Mouse (Mus musculus): ENCODE measurements at regions not wholly inside any gene's neighbourhood (a gene's known extent, or its start where the extent isn't known, plus 50 kb on each side); places are given as distances from the start of the nearest gene placed in this dataset.
A peak's percentile ranks its signal among the peaks of the same experiment; 100 is the strongest.

DNA sequence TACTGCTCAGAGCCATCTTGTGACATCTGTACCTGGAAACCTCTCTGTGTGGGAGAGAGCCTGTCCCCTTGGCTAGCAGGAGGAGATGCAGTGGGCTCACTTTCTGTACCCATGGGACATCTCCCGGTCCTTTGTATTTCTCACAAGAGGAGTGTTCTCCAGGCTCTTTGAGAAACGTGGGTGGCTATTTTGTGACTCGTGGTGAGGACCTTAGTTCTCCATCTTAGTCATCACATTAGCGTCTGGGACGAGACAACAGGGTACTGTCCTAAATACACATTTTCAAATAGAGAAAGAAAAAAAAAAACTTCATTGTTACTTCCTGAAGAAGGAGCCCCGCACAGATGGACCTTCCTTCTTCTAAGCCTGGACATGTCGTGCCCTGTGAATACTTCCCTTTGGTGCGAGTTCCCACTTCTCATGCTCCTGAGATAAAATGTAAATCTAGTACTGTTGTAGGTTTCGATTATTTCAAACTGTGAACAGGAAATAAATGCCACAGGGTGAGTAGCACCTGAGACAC, 366.8 kb upstream of the Runx1 start:
- DNase-seq (ENCODE audit: low read depth, low spot score): no peak

DNA sequence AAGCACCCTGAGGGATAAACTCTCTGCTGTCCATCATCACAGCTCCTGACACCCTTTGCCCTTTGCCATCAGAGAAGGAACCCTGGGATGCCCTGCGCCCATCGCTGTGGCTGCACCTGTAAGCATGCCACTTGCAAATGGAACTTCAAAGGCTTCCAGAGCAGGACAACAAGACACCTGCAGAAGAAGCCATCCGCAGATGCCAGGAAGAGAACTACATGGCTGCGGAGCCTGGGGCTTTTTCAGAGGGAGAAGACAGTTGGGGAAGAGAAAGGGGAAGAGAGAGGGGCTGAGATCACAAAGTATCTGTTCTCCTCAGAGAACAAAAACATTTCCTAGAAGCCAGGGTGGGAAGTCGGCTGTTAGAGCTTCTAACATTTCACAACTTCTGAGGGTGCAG, 365.2 kb upstream of the Runx1 start:
- DNase-seq (ENCODE audit: low read depth, low spot score): no peak

DNA sequence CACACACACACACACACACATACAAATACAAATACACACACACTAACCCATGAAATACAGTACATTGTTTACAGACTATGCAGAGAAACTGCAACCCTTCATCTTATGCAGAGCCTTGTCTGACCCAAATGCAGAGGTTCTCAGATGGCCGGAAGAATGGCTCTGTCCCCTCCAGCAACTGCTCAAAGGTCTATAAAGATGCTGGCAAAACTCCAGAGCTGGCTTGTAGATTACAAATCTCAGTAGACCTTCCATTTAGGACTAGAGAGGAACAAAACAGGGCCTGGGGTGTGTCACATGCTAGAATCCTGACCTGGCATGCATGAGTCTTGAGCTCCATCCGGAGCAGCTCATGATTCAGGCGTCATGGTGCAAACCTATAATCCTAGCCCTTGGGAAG, 364.4 kb upstream of the Runx1 start:
- no peak for DNase-seq (ENCODE audit: low read depth, low spot score)

- no peak for DNase-seq (ENCODE audit: low read depth, low spot score)
Observed at GRCm38 (mm10) chr16:93189875-93190274, 363.9 kb upstream of the Runx1 start.

DNA sequence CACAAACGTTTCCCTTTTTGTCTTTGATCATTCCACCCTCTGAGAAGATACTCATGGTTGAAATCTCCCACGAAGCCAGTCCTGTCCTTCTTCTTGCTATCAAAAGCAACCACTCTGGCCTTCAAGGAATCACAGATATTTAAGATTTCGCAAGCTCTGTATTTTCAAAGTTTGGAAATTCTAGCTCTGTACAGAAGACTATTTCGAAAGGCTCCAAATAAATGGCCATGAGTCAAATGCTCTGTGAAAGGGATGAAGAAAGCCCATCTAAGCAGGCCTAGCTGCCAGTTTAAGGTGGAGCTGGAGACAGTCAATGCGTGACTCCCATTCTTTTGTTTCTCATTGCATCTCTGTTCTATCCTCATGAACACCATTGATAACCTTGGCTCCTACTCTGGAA, 363.5 kb upstream of the Runx1 start:
- DNase-seq (ENCODE audit: low read depth, low spot score): peak; percentile 20

DNA sequence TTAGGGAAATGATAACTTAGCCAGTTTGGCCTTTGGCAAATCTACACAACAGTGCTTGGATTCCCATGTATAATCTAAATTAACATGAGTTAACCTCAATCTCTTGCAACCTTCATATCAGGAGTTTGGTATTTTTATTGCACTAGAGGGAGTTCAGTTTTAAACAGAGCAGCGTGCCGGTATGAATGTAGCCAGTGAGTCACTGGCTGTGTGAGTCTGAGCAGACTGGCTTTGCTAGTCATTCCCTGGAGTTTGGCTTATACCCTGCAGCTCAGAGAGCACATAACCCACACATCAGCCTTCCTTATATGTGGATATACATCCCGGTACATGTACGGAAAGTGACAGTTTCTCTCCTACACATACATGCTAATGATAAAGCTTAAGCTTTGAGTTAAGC, 360.6 kb upstream of the Runx1 start:
- no peak for DNase-seq (ENCODE audit: low read depth, low spot score)

- no peak for DNase-seq (ENCODE audit: low read depth, low spot score)
Observed at GRCm38 (mm10) chr16:93182656-93183055, 356.7 kb upstream of the Runx1 start.

GRCm38 (mm10) chr16:93181497-93181896, 355.5 kb upstream of the Runx1 start:
- no peak for DNase-seq (ENCODE audit: low read depth, low spot score)

DNA sequence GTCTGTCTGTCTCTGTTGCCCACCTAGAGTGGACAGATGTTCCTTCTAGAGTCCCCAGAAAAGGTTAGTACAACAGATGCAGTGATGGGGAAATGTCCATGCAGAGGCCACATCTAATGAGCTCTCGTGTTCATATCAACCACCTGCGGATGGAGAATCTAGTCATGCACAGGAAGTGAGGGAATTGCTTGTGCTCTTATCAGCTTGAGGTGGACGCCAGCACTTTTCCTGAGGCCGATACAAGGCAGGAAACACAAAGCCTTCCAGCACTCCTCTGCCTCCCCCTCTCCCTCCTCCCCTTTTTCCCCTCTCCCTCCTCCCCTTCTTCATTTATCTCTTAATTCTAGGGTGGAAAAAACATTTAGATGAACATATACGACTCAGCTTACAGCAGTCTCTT, 354.3 kb upstream of the Runx1 start:
- no peak for DNase-seq (ENCODE audit: low read depth, low spot score)

GRCm38 (mm10) chr16:93166667-93167066, 340.7 kb upstream of the Runx1 start:
- no peak for DNase-seq (ENCODE audit: low read depth, low spot score)

GRCm38 (mm10) chr16:93158526-93159226, 332.7 kb upstream of the Runx1 start:
- no peak for DNase-seq (ENCODE audit: low read depth, low spot score)

DNA sequence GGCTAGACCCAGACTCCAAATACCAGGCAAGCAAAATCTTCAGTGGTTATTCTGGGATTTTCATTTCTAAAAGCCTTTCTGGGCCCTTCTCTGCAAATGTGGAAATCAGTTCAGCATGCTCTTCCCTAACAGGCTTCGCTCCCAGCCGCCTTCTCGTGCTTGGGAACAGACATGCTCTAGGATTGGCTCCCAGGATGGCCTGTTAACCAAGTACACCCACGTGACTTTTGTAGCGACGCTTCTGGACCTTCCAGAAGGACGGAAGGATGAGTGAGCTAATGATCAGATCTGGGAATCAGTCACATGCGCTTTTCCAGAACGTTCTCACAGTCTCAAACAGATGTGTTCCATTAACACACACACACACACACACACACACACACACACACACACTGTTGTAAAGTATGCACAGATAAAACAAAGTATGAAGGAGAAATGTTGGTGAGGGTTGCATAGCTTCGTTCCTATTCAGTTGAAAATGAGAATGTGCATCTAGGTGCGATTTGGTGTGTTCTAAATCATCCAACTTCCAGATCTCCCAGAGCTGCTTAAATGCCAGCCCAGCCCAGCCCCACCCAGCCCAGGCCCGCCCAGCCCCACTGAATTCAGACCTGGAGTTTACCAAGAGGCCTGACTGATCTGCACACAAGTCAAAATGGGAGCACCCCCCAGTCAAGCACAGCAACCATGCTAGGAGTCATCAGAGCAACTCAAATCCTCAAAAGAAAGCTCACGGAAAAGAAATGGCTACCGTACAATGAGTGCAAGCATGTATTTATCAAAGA, 327.8 kb upstream of the Runx1 start:
- peak; percentile 49 for DNase-seq (ENCODE audit: low read depth, low spot score)

DNA sequence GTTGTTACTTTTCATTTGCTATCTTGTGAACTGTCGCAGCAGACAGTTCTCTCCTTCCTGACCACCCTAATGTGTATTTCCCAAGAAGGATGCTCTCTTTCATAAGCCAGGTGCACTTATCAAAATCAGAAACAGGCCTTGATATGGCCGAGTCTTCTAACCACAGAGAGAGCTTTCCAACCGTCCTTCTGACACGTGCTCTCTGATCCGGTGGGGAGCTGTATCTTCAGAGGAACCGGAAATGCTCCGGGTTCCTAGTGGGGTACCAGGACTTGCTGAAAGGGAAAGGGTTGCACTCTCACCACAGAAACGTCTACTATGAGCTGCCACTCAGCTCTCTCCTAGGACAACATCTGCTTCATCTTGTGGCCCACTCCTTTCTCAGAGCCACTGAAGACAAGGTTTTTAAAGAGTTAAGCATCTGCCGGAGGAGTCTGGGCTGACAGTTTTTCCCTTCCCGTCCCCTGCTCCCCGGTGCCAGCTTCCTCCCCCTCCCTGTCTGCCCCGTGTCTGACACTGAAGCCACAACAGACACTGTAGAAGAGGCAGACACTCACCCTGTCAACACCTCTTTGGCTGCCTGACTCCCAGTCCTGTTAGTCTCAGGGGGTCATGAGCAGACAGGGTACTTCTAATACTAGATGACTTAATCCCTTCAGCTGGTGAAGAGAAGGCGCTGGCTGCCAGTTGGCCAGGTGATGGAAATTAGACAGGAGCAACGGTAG, 327.0 kb upstream of the Runx1 start:
- peak; percentile 40 for DNase-seq (ENCODE audit: low read depth, low spot score)

DNA sequence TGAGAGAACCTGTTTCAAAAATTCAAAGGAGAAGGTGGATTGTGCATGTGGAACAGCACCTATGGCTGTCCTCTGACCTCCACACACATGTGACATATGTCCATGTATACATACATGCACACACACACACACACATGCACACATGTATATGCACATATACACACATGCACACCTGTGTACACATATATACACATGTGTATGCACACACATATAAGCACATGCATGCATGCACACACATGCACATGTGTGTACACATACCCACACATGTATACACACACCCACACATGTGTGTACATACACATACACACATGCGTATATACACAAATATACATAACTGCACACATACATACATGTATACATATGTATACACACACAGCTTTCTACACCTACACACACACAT, 326.1 kb upstream of the Runx1 start:
- no peak for DNase-seq (ENCODE audit: low read depth, low spot score)

DNA sequence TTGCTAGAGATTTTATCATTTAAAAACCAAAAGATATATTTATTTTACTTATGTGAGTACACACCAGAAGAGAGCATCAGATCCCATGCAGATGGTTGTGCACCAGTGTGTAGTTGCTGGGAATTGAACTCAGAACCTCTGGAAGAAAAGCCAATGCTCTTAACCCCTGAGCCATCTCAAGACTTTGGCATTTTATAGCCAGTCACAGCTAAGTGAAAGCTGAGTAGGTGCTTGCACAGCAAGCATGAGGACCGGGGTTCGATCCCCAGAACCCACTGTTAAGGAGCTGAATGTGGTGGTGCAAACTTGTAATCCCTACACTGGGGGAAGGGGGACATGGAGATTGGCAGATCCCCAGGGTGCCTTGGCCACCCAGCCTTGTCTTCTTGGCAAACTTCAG, 325.7 kb upstream of the Runx1 start:
- DNase-seq (ENCODE audit: low read depth, low spot score): no peak

DNA sequence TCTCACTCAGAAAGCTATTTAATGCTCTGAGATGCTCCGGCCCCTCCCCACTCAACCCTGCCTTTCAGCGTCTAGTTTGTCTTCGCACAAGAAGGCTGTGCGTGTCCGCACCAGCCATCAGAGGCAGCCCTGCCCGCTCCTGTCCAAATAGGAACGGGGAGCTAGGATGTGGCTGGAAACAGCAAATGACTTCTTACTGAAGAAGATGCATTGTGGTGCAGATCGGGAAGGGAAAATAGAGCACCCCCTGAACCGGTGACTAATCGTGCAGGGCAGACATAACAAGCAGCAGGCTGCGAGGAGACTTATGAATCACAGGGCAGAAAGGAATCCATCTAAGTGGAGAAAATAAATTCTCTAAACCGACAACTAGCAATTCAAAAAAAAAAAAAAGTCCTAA, 324.5 kb upstream of the Runx1 start:
- DNase-seq (ENCODE audit: low read depth, low spot score): no peak

DNA sequence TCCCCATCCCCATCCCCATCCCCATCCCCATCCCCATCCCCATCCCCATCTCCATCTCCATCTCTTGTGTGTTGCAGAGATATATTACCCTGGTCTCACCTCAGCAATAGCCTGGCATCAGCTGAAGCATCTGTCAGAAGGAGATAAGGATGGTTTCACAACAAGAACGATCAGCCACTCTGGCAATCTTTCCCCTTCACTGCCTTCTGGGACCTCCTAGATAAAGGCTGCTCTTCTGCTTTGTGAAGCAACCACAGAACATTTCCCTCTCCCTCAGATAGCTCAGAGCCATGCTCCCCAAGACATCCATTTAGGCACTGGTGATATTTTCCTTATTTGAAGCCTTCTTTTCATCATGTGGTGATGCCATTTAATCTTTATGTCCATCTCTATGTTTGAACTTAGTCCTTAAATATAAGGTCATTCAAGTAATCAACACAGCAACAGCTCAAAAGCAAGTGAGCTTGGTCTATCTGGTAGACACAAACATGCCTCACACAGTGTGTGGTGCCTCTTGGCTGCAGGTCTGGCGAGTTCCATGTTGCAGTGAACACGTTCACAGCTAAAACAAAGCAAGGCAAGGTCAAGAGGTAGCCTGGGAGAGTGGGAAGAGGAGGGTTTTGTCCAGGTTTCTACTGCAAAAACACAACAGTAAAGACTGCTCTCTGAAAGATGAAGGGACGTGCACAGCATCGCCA, 321.7 kb upstream of the Runx1 start:
- DNase-seq (ENCODE audit: low read depth, low spot score): no peak

DNA sequence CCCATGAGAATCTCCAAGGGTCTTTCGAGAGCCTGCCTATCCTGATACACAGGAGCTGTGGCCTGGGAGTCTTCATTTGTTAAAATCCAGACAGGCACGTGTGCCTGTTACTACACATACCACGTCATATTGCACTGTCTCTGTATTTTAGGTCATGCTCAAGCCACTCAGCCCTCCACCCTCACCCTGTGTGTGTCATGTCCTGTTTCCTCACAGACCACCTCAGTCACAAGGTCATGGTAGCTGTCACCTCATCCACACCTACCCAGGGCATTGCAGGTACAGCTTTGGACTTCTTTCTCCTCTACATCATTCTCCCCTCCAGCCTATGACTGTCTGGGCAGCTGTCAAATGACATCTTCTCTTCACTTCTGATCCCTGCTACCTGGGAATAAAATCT, 320.9 kb upstream of the Runx1 start:
- no peak for DNase-seq (ENCODE audit: low read depth, low spot score)

GRCm38 (mm10) chr16:93145617-93146016, 319.7 kb upstream of the Runx1 start:
- DNase-seq (ENCODE audit: low read depth, low spot score): no peak

DNA sequence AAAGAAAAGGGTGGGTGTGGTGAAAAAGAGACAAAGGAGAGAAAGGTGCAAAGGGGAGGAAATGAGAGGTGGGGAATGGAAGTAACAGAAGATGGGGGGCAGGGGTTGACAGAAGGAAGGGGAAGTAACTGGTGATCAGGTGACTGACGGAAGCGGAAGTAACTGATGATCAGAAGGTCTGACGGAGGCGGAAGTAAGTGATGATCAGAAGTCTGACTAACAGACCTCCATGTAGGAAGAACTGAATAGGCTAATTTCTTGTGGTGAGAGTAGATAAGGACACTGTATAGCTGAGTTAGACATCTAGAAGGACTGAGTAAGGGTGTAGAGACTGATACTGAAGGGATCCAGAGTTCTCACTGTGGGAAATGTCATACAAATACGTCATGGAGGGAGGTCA, 318.1 kb upstream of the Runx1 start:
- no peak for DNase-seq (ENCODE audit: low read depth, low spot score)

DNA sequence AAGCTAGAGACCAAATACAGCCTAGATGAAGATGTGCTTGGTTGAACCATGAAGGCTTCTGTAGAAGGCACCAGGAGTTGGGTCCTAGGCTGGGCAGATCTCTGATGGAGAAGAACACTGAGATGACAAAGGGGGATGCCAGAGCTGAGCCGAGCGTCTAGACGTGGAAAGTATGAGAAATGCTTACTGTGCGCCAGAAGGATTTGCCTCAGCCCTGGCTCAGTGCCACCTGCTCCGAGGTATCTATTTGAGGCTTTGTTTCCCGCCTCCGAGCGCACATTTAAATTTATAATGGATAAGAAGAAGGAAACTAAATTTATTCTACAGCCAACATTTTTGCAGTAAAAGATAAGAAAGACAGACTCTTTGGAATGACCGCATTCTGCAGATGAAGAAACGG, 317.2 kb upstream of the Runx1 start:
- DNase-seq (ENCODE audit: low read depth, low spot score): no peak

DNA sequence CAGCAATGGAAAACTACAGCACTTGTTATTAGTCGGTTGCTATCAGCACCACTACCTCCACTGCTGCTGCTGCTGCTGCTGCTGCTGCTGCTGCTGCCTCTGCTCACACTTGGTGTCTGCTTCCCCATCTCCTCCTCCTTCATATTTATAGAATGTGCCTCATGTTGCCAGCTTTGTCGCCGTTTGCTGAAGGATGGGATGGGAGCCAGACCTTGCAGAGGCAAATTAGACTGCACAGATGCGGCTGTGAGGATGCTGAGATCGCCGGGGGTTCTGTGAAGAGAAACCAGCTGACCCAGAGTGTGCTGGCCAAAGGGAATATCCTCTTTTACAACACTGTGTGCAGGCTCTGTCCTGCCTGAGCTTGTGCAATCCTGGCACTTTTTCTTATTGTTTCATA, 316.0 kb upstream of the Runx1 start:
- DNase-seq (ENCODE audit: low read depth, low spot score): no peak

Data from skeletal muscle tissue, adult 2 months (tissue).